Mouse (Mus musculus): ENCODE data around the gene Gpr171. TPM values are rescaled to one million over a fixed set of nuclear protein-coding genes. Genes with fewer than 3 reads are reported as not detected.
"Not testable (repeated sequence)": the region's sequence is repeated elsewhere in the genome, so short reads cannot be mapped to it uniquely, and the experiment has no call there.

Gene Gpr171
- polyA plus RNA-seq (2014; fragmentation: Nextera tagmentation; extraction: Ambion mirVana) = 1.1 and 1.2 TPM in 2 replicates

- no peak within 1 kb of the TSS for H3K9ac ChIP-seq (ENCODE audit: low read length)
- peaks cover 8 to 9% of the 10 kb centered on the region in 2 experiments for H3K4me1 ChIP-seq (ENCODE audit: control insufficient read depth in 2 of 2, insufficient read depth in 2 of 2, low read length in 2 of 2)
- H3K9me3 ChIP-seq (ENCODE audit: control insufficient read depth, low read length) = no peaks in the 10 kb centered on the region
- ATAC-seq (ENCODE audit: insufficient number of reproducible peaks, insufficient read depth, low FRiP score, low read depth) = no peak
- H3K36me3 ChIP-seq (ENCODE audit: control insufficient read depth, insufficient read depth, low read length) = no peaks in the 10 kb centered on the region
- H3K4me3 ChIP-seq (ENCODE audit: control insufficient read depth in 1 of 2, insufficient read depth in 1 of 2, low read depth in 1 of 2, low read length in 2 of 2) = no peak within 1 kb of the TSS
- WGBS = 77% methylated on average over 6 of the region's 6 CpGs
- H3K27ac ChIP-seq (replicated peaks in 1 of 2; ENCODE audit: control insufficient read depth in 1 of 2, insufficient read depth in 1 of 2, low read depth in 2 of 2, low read length in 2 of 2) = no peak within 1 kb of the TSS
- no peak within 1 kb of the TSS for H3K4me2 ChIP-seq (ENCODE audit: low read length)
- no peaks in the 10 kb centered on the region for H3K27me3 ChIP-seq (ENCODE audit: control insufficient read depth, insufficient read depth, low read length)
Observed at GRCm38 (mm10) chr3:59101218-59101986, at the start of gene Gpr171. Gene Gpr171, minus strand, starts transcription at chr3:59101821.

DNA sequence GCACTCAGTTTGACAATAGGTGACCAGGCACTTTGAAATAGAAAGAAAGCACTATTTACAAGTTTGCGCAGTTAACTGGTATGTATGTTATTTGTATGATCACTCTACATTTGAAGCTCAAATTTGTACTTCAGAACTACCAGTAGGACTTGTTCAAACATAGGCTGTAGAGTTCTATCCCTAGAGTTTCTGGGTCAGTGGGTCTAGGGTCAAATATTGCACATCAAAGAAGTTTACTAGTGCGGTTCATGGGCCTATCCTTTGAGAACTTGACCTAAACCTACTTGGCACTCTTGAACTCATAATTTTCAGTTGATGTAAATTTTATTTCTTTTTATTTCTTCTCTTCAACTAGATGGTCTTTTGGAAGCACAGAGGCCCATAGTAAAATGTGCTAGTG, 49.0 kb upstream of the Gpr171 start:
- Histone ChIP-seq H3K9me3 (ENCODE audit: control insufficient read depth, low read length) (no peaks in the 10 kb centered on the region), H3K4me3 (ENCODE audit: control insufficient read depth in 1 of 2, insufficient read depth in 1 of 2, low read depth in 1 of 2, low read length in 2 of 2) (no peak overlapping the region), H3K4me1 (ENCODE audit: control insufficient read depth in 2 of 2, insufficient read depth in 2 of 2, low read length in 2 of 2) (no peaks in the 10 kb centered on the region), H3K27ac (replicated peaks in 1 of 2; ENCODE audit: control insufficient read depth in 1 of 2, insufficient read depth in 1 of 2, low read depth in 2 of 2, low read length in 2 of 2) (no peak overlapping the region), H3K9ac (ENCODE audit: low read length) (no peak overlapping the region), H3K27me3 (ENCODE audit: control insufficient read depth, insufficient read depth, low read length) (no peaks in the 10 kb centered on the region), H3K4me2 (ENCODE audit: low read length) (no peak overlapping the region), H3K36me3 (ENCODE audit: control insufficient read depth, insufficient read depth, low read length) (no peaks in the 10 kb centered on the region)
- ATAC-seq (ENCODE audit: insufficient number of reproducible peaks, insufficient read depth, low FRiP score, low read depth) = no peak
- 95% methylated on average over 2 of the region's 2 CpGs for WGBS

DNA sequence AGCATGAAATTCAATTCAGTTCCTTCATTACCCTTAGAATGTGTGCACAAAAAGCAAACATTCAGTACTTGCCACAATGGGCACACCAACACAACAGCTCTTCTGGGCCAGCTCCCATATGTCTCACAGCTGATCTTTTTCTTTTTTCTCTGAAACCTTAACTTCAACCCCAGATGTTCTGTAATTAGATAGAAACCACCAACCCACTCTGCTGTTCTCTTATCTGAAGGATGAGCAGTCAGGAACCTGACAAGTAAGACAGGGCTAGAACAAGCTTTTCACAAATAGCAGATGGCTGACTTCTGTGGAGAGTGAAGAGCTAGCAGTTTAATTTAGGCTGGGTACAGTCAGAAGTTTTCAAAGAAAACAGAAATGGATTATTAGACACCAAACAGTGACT, 48.0 kb upstream of the Gpr171 start:
- Histone ChIP-seq H3K4me3 (ENCODE audit: control insufficient read depth in 1 of 2, insufficient read depth in 1 of 2, low read depth in 1 of 2, low read length in 2 of 2) (no peak overlapping the region), H3K36me3 (ENCODE audit: control insufficient read depth, insufficient read depth, low read length) (no peaks in the 10 kb centered on the region), H3K27me3 (ENCODE audit: control insufficient read depth, insufficient read depth, low read length) (no peaks in the 10 kb centered on the region), H3K9ac (ENCODE audit: low read length) (no peak overlapping the region), H3K9me3 (ENCODE audit: control insufficient read depth, low read length) (no peaks in the 10 kb centered on the region), H3K4me2 (ENCODE audit: low read length) (no peak overlapping the region), H3K4me1 (ENCODE audit: control insufficient read depth in 2 of 2, insufficient read depth in 2 of 2, low read length in 2 of 2) (no peaks in the 10 kb centered on the region), H3K27ac (replicated peaks in 1 of 2; ENCODE audit: control insufficient read depth in 1 of 2, insufficient read depth in 1 of 2, low read depth in 2 of 2, low read length in 2 of 2) (no peak overlapping the region)
- ATAC-seq (ENCODE audit: insufficient number of reproducible peaks, insufficient read depth, low FRiP score, low read depth) = no peak

- WGBS = 62% methylated on average over 5 of the region's 5 CpGs
- H3K4me3 ChIP-seq (ENCODE audit: control insufficient read depth in 1 of 2, insufficient read depth in 1 of 2, low read depth in 1 of 2, low read length in 2 of 2) = no peak overlapping the region
- H3K4me1 ChIP-seq (ENCODE audit: control insufficient read depth in 2 of 2, insufficient read depth in 2 of 2, low read length in 2 of 2) = peaks cover 7 to 16% of the 10 kb centered on the region in 2 experiments
- H3K4me2 ChIP-seq (ENCODE audit: low read length) = no peak overlapping the region
- H3K27me3 ChIP-seq (ENCODE audit: control insufficient read depth, insufficient read depth, low read length) = no peaks in the 10 kb centered on the region
- no peak overlapping the region for H3K27ac ChIP-seq (replicated peaks in 1 of 2; ENCODE audit: control insufficient read depth in 1 of 2, insufficient read depth in 1 of 2, low read depth in 2 of 2, low read length in 2 of 2)
- no peak for ATAC-seq (ENCODE audit: insufficient number of reproducible peaks, insufficient read depth, low FRiP score, low read depth)
- no peak overlapping the region for H3K9ac ChIP-seq (ENCODE audit: low read length)
- no peaks in the 10 kb centered on the region for H3K36me3 ChIP-seq (ENCODE audit: control insufficient read depth, insufficient read depth, low read length)
- H3K9me3 ChIP-seq (ENCODE audit: control insufficient read depth, low read length) = no peaks in the 10 kb centered on the region
Observed at GRCm38 (mm10) chr3:59145194-59145593, 43.6 kb upstream of the Gpr171 start.

GRCm38 (mm10) chr3:59141507-59142305, 40.1 kb upstream of the Gpr171 start:
- H3K9me3 ChIP-seq (ENCODE audit: control insufficient read depth, low read length) = no peaks in the 10 kb centered on the region
- H3K4me2 ChIP-seq (ENCODE audit: low read length) = peak overlapping the region; percentile 7; the same call in 1 of the 2 replicates
- H3K27me3 ChIP-seq (ENCODE audit: control insufficient read depth, insufficient read depth, low read length) = no peaks in the 10 kb centered on the region
- H3K36me3 ChIP-seq (ENCODE audit: control insufficient read depth, insufficient read depth, low read length) = no peaks in the 10 kb centered on the region
- WGBS = 11% methylated on average over 8 of the region's 8 CpGs
- 0 out of 2 replicates have a peak, but pooled peaks have one; percentile 33 for ATAC-seq (ENCODE audit: insufficient number of reproducible peaks, insufficient read depth, low FRiP score, low read depth)
- H3K27ac ChIP-seq (replicated peaks in 1 of 2; ENCODE audit: control insufficient read depth in 1 of 2, insufficient read depth in 1 of 2, low read depth in 2 of 2, low read length in 2 of 2) = peak overlapping the region; percentile 29 to 53; a peak in 3 of 4 replicates
- H3K4me1 ChIP-seq (ENCODE audit: control insufficient read depth in 2 of 2, insufficient read depth in 2 of 2, low read length in 2 of 2) = peaks cover 7 to 19% of the 10 kb centered on the region in 2 experiments
- H3K9ac ChIP-seq (ENCODE audit: low read length) = no peak overlapping the region; the same call in 1 of the 2 replicates
- H3K4me3 ChIP-seq (ENCODE audit: control insufficient read depth in 1 of 2, insufficient read depth in 1 of 2, low read depth in 1 of 2, low read length in 2 of 2) = no peak overlapping the region

- Histone ChIP-seq H3K4me1 (ENCODE audit: control insufficient read depth in 2 of 2, insufficient read depth in 2 of 2, low read length in 2 of 2) (peaks cover 7 to 19% of the 10 kb centered on the region in 2 experiments), H3K27ac (replicated peaks in 1 of 2; ENCODE audit: control insufficient read depth in 1 of 2, insufficient read depth in 1 of 2, low read depth in 2 of 2, low read length in 2 of 2) (peak overlapping the region in 1 of 2 experiments; percentile 20; a peak in 1 of 4 replicates)
- H3K27me3 ChIP-seq (ENCODE audit: control insufficient read depth, insufficient read depth, low read length); H3K4me3 ChIP-seq (ENCODE audit: control insufficient read depth in 1 of 2, insufficient read depth in 1 of 2, low read depth in 1 of 2, low read length in 2 of 2); ATAC-seq (ENCODE audit: insufficient number of reproducible peaks, insufficient read depth, low FRiP score, low read depth); H3K36me3 ChIP-seq (ENCODE audit: control insufficient read depth, insufficient read depth, low read length); H3K9ac ChIP-seq (ENCODE audit: low read length); H3K4me2 ChIP-seq (ENCODE audit: low read length); H3K9me3 ChIP-seq (ENCODE audit: control insufficient read depth, low read length): not testable (repeated sequence)
- WGBS = 75% methylated on average over 4 of the region's 4 CpGs
Observed at GRCm38 (mm10) chr3:59140941-59141340, 39.3 kb upstream of the Gpr171 start.

GRCm38 (mm10) chr3:59140115-59140514, 38.5 kb upstream of the Gpr171 start:
- Histone ChIP-seq H3K9ac (ENCODE audit: low read length) (no peak overlapping the region), H3K9me3 (ENCODE audit: control insufficient read depth, low read length) (no peaks in the 10 kb centered on the region), H3K27me3 (ENCODE audit: control insufficient read depth, insufficient read depth, low read length) (no peaks in the 10 kb centered on the region), H3K4me3 (ENCODE audit: control insufficient read depth in 1 of 2, insufficient read depth in 1 of 2, low read depth in 1 of 2, low read length in 2 of 2) (no peak overlapping the region), H3K36me3 (ENCODE audit: control insufficient read depth, insufficient read depth, low read length) (no peaks in the 10 kb centered on the region), H3K4me1 (ENCODE audit: control insufficient read depth in 2 of 2, insufficient read depth in 2 of 2, low read length in 2 of 2) (peaks cover 7 to 19% of the 10 kb centered on the region in 2 experiments), H3K27ac (replicated peaks in 1 of 2; ENCODE audit: control insufficient read depth in 1 of 2, insufficient read depth in 1 of 2, low read depth in 2 of 2, low read length in 2 of 2) (no peak overlapping the region), H3K4me2 (ENCODE audit: low read length) (no peak overlapping the region)
- 91% methylated on average over 2 of the region's 2 CpGs for WGBS
- no peak for ATAC-seq (ENCODE audit: insufficient number of reproducible peaks, insufficient read depth, low FRiP score, low read depth)

All from heart, embryonic 14.5 days (tissue).